Mouse (Mus musculus) midbrain, embryonic 12.5 days (tissue): ENCODE measurements around the gene Pcid2. TPM values are rescaled to one million over a fixed set of nuclear protein-coding genes. Genes with fewer than 3 reads are reported as not detected.

Experiments
- ATAC-seq: fragments of 200-750 bp; cut with Nextera tagmentation; 2 replicates; pipeline ENCODE4 v1.8.0; 2017; ENCODE audit warnings: low read depth, moderate TSS enrichment, moderate library complexity; ENCODE audit not compliant: low FRiP score
- H3K27ac ChIP-seq: fragments of 300-500 bp; sonication (generic); replicated peaks from 2 replicates; pipeline ENCODE4 v1.5.1; 2016; ENCODE audit warnings: mild to moderate bottlenecking
- H3K27me3 ChIP-seq: fragments of 300-500 bp; sonication (generic); 2 replicates; pipeline ENCODE4 v1.6.1; 2016; ENCODE audit warnings: mild to moderate bottlenecking
- H3K36me3 ChIP-seq: fragments of 300-500 bp; sonication (generic); 2 replicates; pipeline ENCODE4 v1.6.1; 2016
- H3K4me1 ChIP-seq: fragments of 300-500 bp; sonication (generic); 2 replicates; pipeline ENCODE4 v1.6.1; 2016
- H3K4me2 ChIP-seq: fragments of 300-500 bp; sonication (generic); replicated peaks from 2 replicates; pipeline ENCODE4 v1.6.1; 2016; ENCODE audit warnings: mild to moderate bottlenecking, moderate library complexity
- H3K4me3 ChIP-seq: fragments of 300-500 bp; sonication (generic); 2 replicates; pipeline ENCODE4 v1.5.1; 2016; ENCODE audit warnings: mild to moderate bottlenecking
- H3K9ac ChIP-seq: fragments of 300-500 bp; sonication (generic); replicated peaks from 2 replicates; pipeline ENCODE4 v1.6.1; 2016; ENCODE audit warnings: mild to moderate bottlenecking, moderate library complexity
- H3K9me3 ChIP-seq: fragments of 300-500 bp; sonication (generic); 2 replicates; pipeline ENCODE4 v1.6.1; 2016; ENCODE audit warnings: mild to moderate bottlenecking
- WGBS: fragments of 180-500 bp; shearing (Covaris S2); methylation state at CpG from one replicate; pipeline ENCODE4 v1.1.7; 2016; 5-methylcytosine and 5-hydroxymethylcytosine counted together
- microRNA-seq: library from miRNA; unstranded; fragments of <30 nt; microRNA quantifications from one replicate; pipeline ENCODE4, GENCODE M21; 2017
- polyA plus RNA-seq: library from polyadenylated mRNA; unstranded; fragments of >200 nt; fragmentation: Nextera tagmentation; extraction: Ambion mirVana; gene quantifications from 2 replicates; pipeline ENCODE4 v1.2.1, GENCODE M21; 2016

The Pcid2 gene
- polyA plus RNA-seq, 1 experiment from 2014 or later: 62.3 TPM

DNA sequence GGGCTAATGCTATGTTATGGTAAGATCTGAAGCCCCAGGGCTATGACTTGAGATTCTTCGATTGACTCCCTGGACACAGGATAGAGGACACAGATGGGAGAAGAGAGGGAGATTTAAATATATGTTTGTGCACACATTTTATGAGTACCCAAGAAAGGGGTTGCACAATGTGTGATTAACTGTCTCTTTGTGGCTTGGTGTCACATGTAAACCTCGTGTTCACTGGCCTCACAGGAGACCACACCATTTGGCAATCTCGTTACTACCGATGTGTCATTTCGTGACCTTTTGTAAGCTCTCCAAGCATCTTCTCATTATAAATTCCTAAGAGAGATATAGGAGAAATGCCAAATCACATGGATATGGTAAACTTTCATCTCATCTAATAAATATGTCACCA is 77.6 kb downstream of the Pcid2 start:
- Histone ChIP-seq H3K4me1 (no peaks in the 10 kb centered on the region), H3K36me3 (no peaks in the 10 kb centered on the region), H3K4me2 (no peak overlapping the region), H3K4me3 (no peak overlapping the region), H3K9me3 (no peaks in the 10 kb centered on the region), H3K27ac (no peak overlapping the region), H3K27me3 (no peaks in the 10 kb centered on the region), H3K9ac (no peak overlapping the region)
- WGBS: 83% methylated on average over 5 of the region's 5 CpGs
- ATAC-seq: no peak

Small RNA genes lying within 50 kb of the gene (microRNA-seq; reads per million reads assigned to microRNA genes)
- not detected for gene Mir7065

Other genes starting within 250 kb of the Pcid2 start
- 97.8 and 104 TPM in 2 replicates for gene Mcf2l, start 231.7 kb downstream of the Pcid2 start, polyA plus RNA-seq
- gene F7, start 79.4 kb downstream of the Pcid2 start, polyA plus RNA-seq: 0.12 and 0.15 TPM in 2 replicates
- 0.50 and 0.52 TPM in 2 replicates for gene F10, start 68.2 kb downstream of the Pcid2 start, polyA plus RNA-seq
- gene Proz, start 44.5 kb downstream of the Pcid2 start, polyA plus RNA-seq: 0.56 and 0.98 TPM in 2 replicates
- 82.1 and 86.1 TPM in 2 replicates for gene Cul4a, start 162 bp upstream of the Pcid2 start, polyA plus RNA-seq
- gene Lamp1, start 53.7 kb upstream of the Pcid2 start, polyA plus RNA-seq: 242 and 251 TPM in 2 replicates
- 16.4 and 17.1 TPM in 2 replicates for gene Grtp1, start 95.2 kb upstream of the Pcid2 start, polyA plus RNA-seq
- 0.28 TPM in 1 of 2 replicates, not detected in the other for gene Adprhl1, start 148.7 kb upstream of the Pcid2 start, polyA plus RNA-seq
- gene Dcun1d2, start 182.7 kb upstream of the Pcid2 start, polyA plus RNA-seq: 30.9 and 33.5 TPM in 2 replicates
- 36.5 and 47.8 TPM in 2 replicates for gene Tmco3, start 182.7 kb upstream of the Pcid2 start, polyA plus RNA-seq
- gene Tfdp1, start 233.3 kb upstream of the Pcid2 start, polyA plus RNA-seq: 173 and 178 TPM in 2 replicates